Mouse (Mus musculus) T-helper 1 cell (primary cell): ENCODE results near the gene Pih1d1.
"Not testable (repeated sequence)": the region's sequence is repeated elsewhere in the genome, so short reads cannot be mapped to it uniquely, and the experiment has no call there.

ENCODE experiments used
- in situ Hi-C: fragments of 300-600 bp; cut with MboI, MseI; formaldehyde crosslinking; loops from one replicate; pipeline ENCODE4 v1.15.1; 2025; ENCODE audit warnings: high pct_unique_total_duplicates

Pih1d1 gene

GRCm38 (mm10) chr7:45147267-45147666 lies 6.8 kb upstream of the Pih1d1 start:
- in situ Hi-C loops = no loop called here

- in situ Hi-C loops = no loop called here
Observed at GRCm38 (mm10) chr7:45147899-45148298, 6.2 kb upstream of the Pih1d1 start.

GRCm38 (mm10) chr7:45148534-45149098 lies 5.5 kb upstream of the Pih1d1 start:
- in situ Hi-C loops = no loop called here

GRCm38 (mm10) chr7:45149545-45149944 lies 4.6 kb upstream of the Pih1d1 start:
- in situ Hi-C loops = no loop called here

- in situ Hi-C loops = no loop called here
Observed at GRCm38 (mm10) chr7:45150321-45150720, 3.8 kb upstream of the Pih1d1 start.

GRCm38 (mm10) chr7:45151303-45151702 lies 2.8 kb upstream of the Pih1d1 start:
- in situ Hi-C loops = no loop called here

- in situ Hi-C loops = not testable (repeated sequence)
Observed at GRCm38 (mm10) chr7:45153052-45153451, 1.1 kb upstream of the Pih1d1 start.

GRCm38 (mm10) chr7:45153586-45153985 lies 517 bp upstream of the Pih1d1 start:
- in situ Hi-C loops = no loop called here

- in situ Hi-C loops = no loop called here
Observed at GRCm38 (mm10) chr7:45154993-45155514, 951 bp downstream of the Pih1d1 start.

- in situ Hi-C loops = no loop called here
Observed at GRCm38 (mm10) chr7:45155590-45155989, 1.5 kb downstream of the Pih1d1 start.

- in situ Hi-C loops = no loop called here
Observed at GRCm38 (mm10) chr7:45156206-45156605, 2.1 kb downstream of the Pih1d1 start.

GRCm38 (mm10) chr7:45157459-45157858 lies 3.4 kb downstream of the Pih1d1 start:
- in situ Hi-C loops = no loop called here

- in situ Hi-C loops = no loop called here
Observed at GRCm38 (mm10) chr7:45158991-45159390, 4.9 kb downstream of the Pih1d1 start.

- in situ Hi-C loops = no loop called here
Observed at GRCm38 (mm10) chr7:45160316-45160800, 6.3 kb downstream of the Pih1d1 start.

- in situ Hi-C loops = no loop called here
Observed at GRCm38 (mm10) chr7:45160866-45161265, 6.8 kb downstream of the Pih1d1 start.

GRCm38 (mm10) chr7:45161612-45162473 lies 7.7 kb downstream of the Pih1d1 start:
- in situ Hi-C loops = no loop called here

GRCm38 (mm10) chr7:45162551-45162950 lies 8.4 kb downstream of the Pih1d1 start:
- in situ Hi-C loops = no loop called here

GRCm38 (mm10) chr7:45162996-45163615 lies 9.0 kb downstream of the Pih1d1 start:
- in situ Hi-C loops = no loop called here

- in situ Hi-C loops = no loop called here
Observed at GRCm38 (mm10) chr7:45163735-45164490, 9.8 kb downstream of the Pih1d1 start, which contains the start of gene Slc17a7. Gene Slc17a7, plus strand, starts transcription at chr7:45163949.

GRCm38 (mm10) chr7:45164833-45165232 lies 10.7 kb downstream of the Pih1d1 start:
- in situ Hi-C loops = no loop called here

GRCm38 (mm10) chr7:45165701-45166100 lies 11.6 kb downstream of the Pih1d1 start:
- in situ Hi-C loops = no loop called here
